Mouse (Mus musculus) cerebellum, postnatal 36 days (tissue): Measurements from ENCODE around the gene Vmn1r129.
"Not testable (repeated sequence)": the region's sequence is repeated elsewhere in the genome, so short reads cannot be mapped to it uniquely, and the experiment has no call there.

Experiments used
- DNase-seq, 2 experiments: peaks; one replicate each; pipeline ENCODE4 v3.0.0; 2021 to 2022; ENCODE audit warnings: mixed read lengths in 2 of 2

Vmn1r129 gene

DNA sequence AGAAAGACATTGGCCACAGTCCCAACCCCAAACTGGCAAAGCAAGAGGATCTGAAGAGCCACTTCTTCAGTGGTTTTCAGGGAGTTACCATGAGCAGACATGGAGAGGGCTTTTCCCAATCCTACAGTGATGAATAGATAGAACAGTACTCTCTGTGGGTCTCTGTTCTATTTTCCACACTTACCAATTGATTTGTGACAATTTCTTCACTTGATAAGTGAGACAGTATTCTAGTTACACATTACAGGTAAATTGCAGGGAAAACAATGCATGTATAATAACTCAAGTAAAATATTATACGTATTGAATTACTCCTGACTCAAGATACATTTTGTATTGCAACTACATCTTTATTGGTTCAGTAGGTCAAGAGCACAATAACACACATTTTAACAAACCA is at the start of gene Vmn1r129:
Gene Vmn1r129 (minus strand): TSS at position 101 of the 400 bp plus-strand sequence.
- DNase-seq, result not testable (repeated sequence)

DNA sequence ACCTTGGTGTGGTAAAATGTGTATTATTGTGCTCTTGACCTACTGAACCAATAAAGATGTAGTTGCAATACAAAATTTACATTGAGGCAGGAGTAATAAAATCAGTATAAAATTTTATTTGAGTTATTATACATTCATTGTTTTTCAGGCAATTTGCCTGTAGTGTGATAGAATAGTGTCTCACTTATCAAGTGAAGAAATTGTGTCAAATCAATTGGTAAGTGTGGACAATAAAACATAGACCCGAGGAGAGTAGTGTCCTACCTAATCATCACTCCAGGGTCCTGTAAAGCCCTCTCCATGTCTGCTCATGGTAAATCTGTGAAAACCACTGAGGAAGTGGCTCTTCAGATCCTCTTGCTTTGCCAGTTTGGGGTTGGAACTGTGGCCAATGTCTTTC is 12.0 kb downstream of the Vmn1r129 start, which contains the start of gene Vmn1r128:
Gene Vmn1r128 (plus strand): TSS at position 301 of the 400 bp plus-strand sequence.
- DNase-seq, result not testable (repeated sequence)

DNA sequence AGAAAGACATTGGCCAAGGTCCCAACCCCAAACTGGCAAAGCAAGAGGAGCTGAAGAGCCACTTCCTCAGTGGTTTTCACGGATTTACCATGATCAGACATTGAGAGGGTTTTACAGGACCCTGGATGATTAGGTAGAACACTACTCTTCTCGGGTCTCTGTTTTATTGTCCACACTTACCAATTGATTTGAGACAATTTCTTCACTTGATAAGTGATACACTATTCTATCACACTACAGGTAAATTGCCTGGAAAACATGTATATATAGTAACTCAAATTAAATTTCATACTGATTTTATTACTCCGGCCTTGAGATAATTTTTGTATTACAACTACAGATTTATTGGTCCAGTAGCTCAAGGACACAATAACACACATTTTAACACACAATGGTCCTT is 41.3 kb downstream of the Vmn1r129 start, which contains the start of gene Vmn1r127:
Gene Vmn1r127 (minus strand): TSS at position 101 of the 400 bp plus-strand sequence.
- not testable (repeated sequence) for DNase-seq
